Mouse (Mus musculus) midbrain, postnatal 0 days (tissue): ENCODE data around the gene Il17rb. TPM values are rescaled to one million over a fixed set of nuclear protein-coding genes. Genes with fewer than 3 reads are reported as not detected.

ENCODE experiments used
- ATAC-seq: fragments of 200-750 bp; cut with Nextera tagmentation; 2 replicates; pipeline ENCODE4 v1.8.0; 2017; ENCODE audit warnings: moderate number of reproducible peaks, mild to moderate bottlenecking, moderate TSS enrichment, moderate library complexity; ENCODE audit not compliant: low FRiP score
- DNase-seq: peaks from one replicate; pipeline ENCODE4 v3.0.0-alpha.2; 2015; ENCODE audit warnings: low spot score
- H3K27ac ChIP-seq: fragments of 300-500 bp; sonication (generic); 2 replicates; pipeline ENCODE4 v1.5.1; 2014; ENCODE audit warnings: low read depth, mild to moderate bottlenecking, low read length, mixed read lengths
- H3K27me3 ChIP-seq: fragments of 300-500 bp; sonication (generic); 2 replicates; pipeline ENCODE4 v1.6.1; 2014; ENCODE audit warnings: low read length, control low read depth, mixed read lengths; ENCODE audit not compliant: insufficient read depth
- H3K36me3 ChIP-seq: fragments of 300-500 bp; sonication (generic); 2 replicates; pipeline ENCODE4 v1.6.1; 2014; ENCODE audit warnings: low read length, control low read depth, mixed read lengths; ENCODE audit not compliant: insufficient read depth
- H3K4me1 ChIP-seq: fragments of 300-500 bp; sonication (generic); 2 replicates; pipeline ENCODE4 v1.6.1; 2014; ENCODE audit warnings: mild to moderate bottlenecking, control low read depth, antibody characterized with exemption, low read length, mixed read lengths; ENCODE audit not compliant: insufficient read depth
- H3K4me2 ChIP-seq: fragments of 300-500 bp; sonication (generic); 2 replicates; pipeline ENCODE4 v1.6.1; 2014; ENCODE audit warnings: low read depth, mild to moderate bottlenecking, low read length, mixed read lengths; ENCODE audit not compliant: poor library complexity, severe bottlenecking
- H3K4me3 ChIP-seq: fragments of 300-500 bp; sonication (generic); 2 replicates; pipeline ENCODE4 v1.5.1; 2014; ENCODE audit warnings: low read depth, mild to moderate bottlenecking, low read length, moderate library complexity
- H3K9ac ChIP-seq: fragments of 300-500 bp; sonication (generic); replicated peaks from 2 replicates; pipeline ENCODE4 v1.6.1; 2014; ENCODE audit warnings: mild to moderate bottlenecking, low read length, moderate library complexity, mixed read lengths; ENCODE audit not compliant: poor library complexity, severe bottlenecking
- H3K9me3 ChIP-seq: fragments of 300-500 bp; sonication (generic); 2 replicates; pipeline ENCODE4 v1.6.1; 2016; ENCODE audit warnings: low read length, control low read depth
- CTCF ChIP-seq: IDR thresholded peaks from 2 replicates; pipeline ENCODE4 v1.5.1; 2016; ENCODE audit warnings: antibody characterized with exemption, mild to moderate bottlenecking
- WGBS: fragments of 180-500 bp; shearing (Covaris S2); extraction: QIAGEN DNeasy Blood & Tissue Kit; methylation state at CpG from one replicate; pipeline ENCODE4 v1.1.7; 2014; 5-methylcytosine and 5-hydroxymethylcytosine counted together
- polyA plus RNA-seq: library from polyadenylated mRNA; unstranded; fragments of >200 nt; fragmentation: Nextera tagmentation; extraction: Ambion mirVana; gene quantifications from 2 replicates; pipeline ENCODE4 v1.2.1, GENCODE M21; 2015
- total RNA-seq: library from RNA; depleted of rRNA; stranded (reverse); fragments of >200 nt; gene quantifications from 2 replicates; pipeline ENCODE4 v1.2.3, GENCODE M21; 2014

Il17rb gene
- total and polyA plus RNA-seq, 2 experiments from 2014 or later: 1.3 to 1.7 TPM

GRCm38 (mm10) chr14:30045704-30046220 lies 37.1 kb upstream of the Il17rb start:
- ATAC-seq (no peak), DNase-seq (no peak)
- no peak overlapping the region for H3K4me3 ChIP-seq
- no peak overlapping the region for H3K4me2 ChIP-seq
- no peaks in the 10 kb centered on the region for H3K9me3 ChIP-seq
- no peak overlapping the region for H3K9ac ChIP-seq
- H3K27ac ChIP-seq: no peak overlapping the region
- 83% methylated on average over 8 of the region's 8 CpGs for WGBS
- peaks cover 55% of the 10 kb centered on the region for H3K36me3 ChIP-seq
- H3K4me1 ChIP-seq: no peaks in the 10 kb centered on the region
- TF ChIP-seq CTCF: no peak
- H3K27me3 ChIP-seq: no peaks in the 10 kb centered on the region

GRCm38 (mm10) chr14:30045239-30045638 lies 36.5 kb upstream of the Il17rb start:
- H3K4me2 ChIP-seq: no peak overlapping the region
- no peak overlapping the region for H3K9ac ChIP-seq
- H3K9me3 ChIP-seq: no peaks in the 10 kb centered on the region
- no peak for TF ChIP-seq CTCF
- H3K36me3 ChIP-seq: peaks cover 55% of the 10 kb centered on the region
- H3K27me3 ChIP-seq: no peaks in the 10 kb centered on the region
- H3K27ac ChIP-seq: no peak overlapping the region
- WGBS: 92% methylated on average over 10 of the region's 10 CpGs
- H3K4me3 ChIP-seq: no peak overlapping the region
- H3K4me1 ChIP-seq: no peaks in the 10 kb centered on the region
- DNase-seq (no peak), ATAC-seq (no peak)

GRCm38 (mm10) chr14:30043356-30043940 lies 34.8 kb upstream of the Il17rb start:
- H3K9me3 ChIP-seq: no peaks in the 10 kb centered on the region
- H3K4me2 ChIP-seq: no peak overlapping the region
- H3K9ac ChIP-seq: no peak overlapping the region
- DNase-seq (no peak), ATAC-seq (no peak)
- H3K36me3 ChIP-seq: peaks cover 52% of the 10 kb centered on the region
- H3K4me3 ChIP-seq: no peak overlapping the region
- no peak overlapping the region for H3K27ac ChIP-seq
- no peak for TF ChIP-seq CTCF
- 87% methylated on average over 7 of the region's 7 CpGs for WGBS
- H3K27me3 ChIP-seq: no peaks in the 10 kb centered on the region
- no peaks in the 10 kb centered on the region for H3K4me1 ChIP-seq

- ATAC-seq (no peak), DNase-seq (no peak)
- Histone ChIP-seq H3K4me3 (no peak overlapping the region), H3K36me3 (peaks cover 54% of the 10 kb centered on the region), H3K4me1 (no peaks in the 10 kb centered on the region), H3K4me2 (no peak overlapping the region), H3K9me3 (no peaks in the 10 kb centered on the region), H3K9ac (no peak overlapping the region), H3K27ac (no peak overlapping the region), H3K27me3 (no peaks in the 10 kb centered on the region)
- 83% methylated on average over 9 of the region's 9 CpGs for WGBS
- no peak for TF ChIP-seq CTCF
Measured at GRCm38 (mm10) chr14:30041836-30042235, 33.1 kb upstream of the Il17rb start.

- Histone ChIP-seq H3K27me3 (no peaks in the 10 kb centered on the region), H3K4me3 (no peak overlapping the region), H3K9ac (no peak overlapping the region), H3K9me3 (no peaks in the 10 kb centered on the region), H3K4me1 (no peaks in the 10 kb centered on the region), H3K36me3 (peaks cover 46% of the 10 kb centered on the region), H3K4me2 (no peak overlapping the region), H3K27ac (no peak overlapping the region)
- DNase-seq (no peak), ATAC-seq (no peak)
- TF ChIP-seq CTCF: no peak
- 80% methylated on average over 4 of the region's 4 CpGs for WGBS
Measured at GRCm38 (mm10) chr14:30039413-30039812, 30.7 kb upstream of the Il17rb start.

- Histone ChIP-seq H3K27me3 (no peaks in the 10 kb centered on the region), H3K27ac (no peak overlapping the region), H3K9ac (no peak overlapping the region), H3K4me3 (no peak overlapping the region), H3K9me3 (no peaks in the 10 kb centered on the region), H3K36me3 (peaks cover 47% of the 10 kb centered on the region), H3K4me2 (no peak overlapping the region), H3K4me1 (no peaks in the 10 kb centered on the region)
- ATAC-seq (no peak), DNase-seq (no peak)
- WGBS: 91% methylated on average over 18 of the region's 18 CpGs
- no peak for TF ChIP-seq CTCF
Measured at GRCm38 (mm10) chr14:30038431-30038830, 29.7 kb upstream of the Il17rb start.
